Mouse (Mus musculus): ENCODE results near the gene Ankrd49.

The Ankrd49 gene

DNA sequence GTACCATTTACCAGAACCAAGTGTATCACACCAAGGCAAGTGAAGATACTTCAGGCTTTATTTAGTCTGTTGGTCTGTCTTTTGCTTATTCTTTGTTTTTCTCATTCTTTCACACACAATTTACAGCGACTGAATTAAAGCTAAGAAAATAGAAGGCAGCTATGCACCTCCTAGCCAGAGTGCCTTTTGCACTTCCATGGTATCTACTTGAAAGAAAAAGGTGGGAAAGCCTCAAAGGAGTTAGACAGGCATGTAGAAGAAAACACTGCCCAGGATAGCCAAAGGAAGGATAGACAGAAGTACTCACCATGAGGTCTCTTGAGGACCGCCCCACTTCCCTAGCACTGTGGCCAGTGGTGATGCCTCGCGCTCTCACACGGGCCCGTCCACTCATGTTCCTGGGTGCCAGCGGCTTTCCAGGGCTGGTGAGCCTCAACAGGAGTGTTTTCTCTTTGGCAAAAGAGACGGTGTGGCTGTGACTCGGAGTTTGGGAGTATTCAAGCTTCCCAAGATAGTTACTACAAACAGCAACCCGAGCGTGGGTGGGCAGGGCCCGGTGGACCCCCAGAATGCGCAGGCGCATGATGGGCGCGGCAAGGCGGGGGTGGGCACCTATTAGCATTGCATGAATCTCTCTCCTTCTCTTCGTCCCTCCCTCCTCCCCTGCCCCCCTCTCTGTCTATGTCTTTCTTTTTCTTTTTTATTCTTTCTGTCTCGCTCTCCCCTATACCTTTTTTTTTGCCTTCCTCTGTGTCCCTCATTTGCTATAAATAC is 44.3 kb downstream of the Ankrd49 start, which contains the start of gene Piwil4:
Gene Piwil4, minus strand, starts transcription at position 583 of the 774 bp plus-strand sequence.
- no peak for DNase-seq (ENCODE audit: low spot score)

DNA sequence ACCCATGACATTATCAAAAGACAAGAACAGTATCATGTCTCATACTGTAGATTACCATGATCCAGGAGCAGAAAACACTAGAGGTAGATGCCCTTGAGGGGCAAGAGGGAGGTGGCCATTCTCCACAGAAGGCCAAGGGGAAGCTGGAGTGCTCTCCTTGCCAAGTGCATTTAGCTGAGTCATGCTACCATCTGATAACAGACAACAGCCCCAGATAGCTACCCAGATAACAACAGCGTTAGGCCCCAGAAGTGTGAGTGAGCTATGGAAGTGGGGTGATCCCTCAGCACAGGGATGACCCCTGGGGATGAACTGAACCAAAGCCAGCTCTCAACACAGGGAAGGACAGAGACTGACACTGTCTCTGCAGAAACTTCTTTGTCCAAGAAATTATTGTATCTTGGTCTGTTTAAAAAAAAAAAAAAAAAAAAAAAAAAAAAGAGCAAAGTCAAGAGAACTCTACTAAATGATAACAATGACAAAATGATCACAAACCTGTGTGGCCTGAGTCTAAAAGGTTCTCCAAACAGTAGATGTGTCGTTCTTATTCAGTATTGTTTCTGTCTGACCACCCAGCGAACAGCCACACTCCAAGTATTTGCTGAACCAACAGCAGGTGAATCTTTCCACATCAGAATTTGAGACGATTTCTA is 45.0 kb downstream of the Ankrd49 start:
- DNase-seq (ENCODE audit: low spot score) = no peak

DNA sequence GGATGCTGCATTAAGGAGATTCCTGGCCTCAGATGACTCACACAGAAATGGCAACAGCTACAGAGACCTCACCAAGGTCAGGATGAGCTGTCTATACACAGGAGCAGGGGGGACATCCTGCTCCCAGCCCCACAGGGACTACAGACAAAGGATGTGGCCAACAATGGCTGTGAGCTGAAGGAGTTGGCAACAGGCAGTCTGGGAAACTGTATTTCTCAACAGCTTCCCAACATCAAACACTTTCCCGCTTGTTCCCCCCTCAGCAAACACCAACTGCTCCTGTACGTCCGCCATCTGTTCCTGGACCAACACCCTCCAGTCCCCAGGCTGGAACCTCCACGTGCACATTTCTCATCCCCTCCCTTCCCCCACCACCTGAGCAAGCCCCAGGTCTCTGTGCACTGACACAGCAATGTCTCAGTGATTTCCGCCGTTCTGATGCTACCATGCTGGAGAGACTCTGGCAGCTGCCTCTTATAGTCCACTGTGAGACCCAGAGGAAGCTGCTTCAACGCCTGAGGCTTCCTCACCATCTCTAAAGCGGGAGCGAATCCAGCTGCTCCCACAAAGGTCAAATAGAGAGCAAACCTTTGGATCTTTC is 53.6 kb downstream of the Ankrd49 start:
- DNase-seq (ENCODE audit: low spot score) = no peak

All from ovary, postnatal 14 days (tissue).